Mouse (Mus musculus) 3T3-L1 (cell line): ENCODE data around the gene Mup19.
"Not testable (repeated sequence)": the region's sequence is repeated elsewhere in the genome, so short reads cannot be mapped to it uniquely, and the experiment has no call there.

ENCODE experiments used
- DNase-seq: peaks from one replicate; pipeline ENCODE4 v3.0.0-alpha.2; 2015; ENCODE audit warnings: low read depth, low spot score

Gene Mup19

GRCm38 (mm10) chr4:61782169-61782568 is at the start of gene Mup19:
Gene Mup19 (minus strand): TSS chr4:61782269.
- not testable (repeated sequence) for DNase-seq

DNA sequence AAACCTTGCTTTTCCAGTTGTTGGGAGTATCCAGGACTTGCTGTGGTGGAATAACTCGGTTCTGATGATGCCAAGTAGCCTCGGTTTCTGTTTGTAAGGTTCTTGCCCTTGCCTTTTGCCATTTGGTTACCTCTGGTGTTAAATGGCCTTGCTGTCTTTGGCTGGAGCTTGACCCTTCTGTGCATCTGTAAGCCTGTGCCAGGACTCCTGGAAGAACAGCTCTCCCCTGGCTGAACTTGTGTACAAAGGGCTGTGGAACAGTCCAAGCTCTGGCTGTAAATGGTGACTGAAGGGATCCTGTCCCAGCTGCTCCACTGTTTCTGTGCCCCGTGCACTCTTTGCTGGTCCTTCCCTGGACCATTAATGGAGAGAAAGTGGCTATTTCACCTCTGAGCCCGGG is 47.1 kb upstream of the Mup19 start:
- no peak for DNase-seq

- DNase-seq, result no peak
These were observed 41.1 kb upstream of the Mup19 start for GRCm38 (mm10) chr4:61823185-61823584.

GRCm38 (mm10) chr4:61822541-61822940 is 40.5 kb upstream of the Mup19 start:
- not testable (repeated sequence) for DNase-seq

DNA sequence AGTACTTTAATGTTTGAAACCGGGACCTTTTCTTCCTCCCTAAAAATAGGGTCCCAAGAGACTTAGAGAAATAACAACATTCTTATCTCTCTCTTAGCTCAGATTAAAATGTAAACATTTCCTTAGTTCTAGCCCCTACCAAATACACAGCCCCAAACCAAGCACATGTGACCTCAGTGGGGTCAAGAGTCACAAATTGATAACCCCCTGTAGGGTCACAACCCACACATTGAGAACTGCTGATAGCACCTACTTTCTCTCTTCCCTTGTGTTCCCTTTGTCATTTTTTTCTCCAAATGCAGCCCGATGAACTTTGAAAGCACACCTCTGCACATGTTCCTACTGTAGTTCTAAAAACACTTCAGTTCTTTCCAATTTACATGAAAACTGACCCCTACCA is 33.5 kb upstream of the Mup19 start:
- no peak for DNase-seq

DNA sequence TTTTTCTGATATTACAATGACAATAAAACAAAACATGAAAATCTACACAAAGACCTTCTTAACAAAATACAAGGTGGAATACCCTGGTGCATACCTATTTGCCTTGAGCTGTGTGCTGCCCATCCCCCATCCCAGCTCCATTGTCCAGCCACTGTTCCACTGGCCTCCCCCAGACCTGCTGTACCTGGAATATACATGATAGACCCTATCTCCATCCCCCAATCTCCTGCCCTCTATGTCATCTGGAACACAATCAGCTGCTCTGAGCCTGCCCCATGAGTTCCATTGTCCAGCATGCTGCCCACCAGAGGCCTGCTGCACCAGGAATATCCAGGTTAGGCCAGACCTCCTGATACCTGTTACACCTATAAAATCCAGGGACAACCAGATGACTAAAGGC is 31.4 kb upstream of the Mup19 start:
- no peak for DNase-seq

DNA sequence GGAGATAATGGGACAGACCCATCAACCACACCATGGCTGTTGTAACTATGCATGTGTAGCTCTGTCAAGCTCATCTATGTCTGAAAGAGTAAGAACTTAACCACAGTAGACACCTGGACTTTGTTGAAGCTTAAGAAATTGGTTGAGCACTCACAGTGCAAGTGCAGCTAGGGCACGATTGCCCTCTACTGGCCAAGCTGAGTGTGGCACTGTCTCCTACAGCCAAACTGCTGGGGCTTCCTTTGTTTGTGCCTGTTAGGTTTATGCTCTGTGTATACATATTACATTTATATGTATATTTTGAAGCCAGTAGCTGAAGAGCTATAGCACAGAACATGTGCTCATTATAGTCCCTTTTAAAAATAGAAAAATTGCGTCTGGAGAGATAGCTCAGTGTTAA is 29.1 kb upstream of the Mup19 start:
- peak; percentile 37 for DNase-seq

DNA sequence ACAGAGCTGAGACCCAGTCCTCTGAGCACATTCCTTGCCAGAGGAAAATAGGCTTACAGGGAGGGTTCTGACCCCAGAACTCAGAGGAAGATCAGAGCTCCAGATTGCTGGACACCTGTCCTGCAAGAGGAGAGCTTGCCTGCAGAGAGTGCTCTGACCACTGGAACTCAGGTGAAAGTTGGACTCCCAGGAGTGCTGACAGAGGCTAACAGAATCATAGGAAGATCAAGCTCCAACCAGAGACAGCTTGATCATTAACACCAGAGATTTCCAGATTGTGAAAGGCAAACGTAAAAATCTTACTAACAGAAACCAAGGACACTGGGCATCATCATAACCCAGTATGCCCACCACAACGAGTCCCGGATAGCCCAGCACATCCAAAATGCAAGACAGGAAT is 26.9 kb upstream of the Mup19 start:
- not testable (repeated sequence) for DNase-seq

DNA sequence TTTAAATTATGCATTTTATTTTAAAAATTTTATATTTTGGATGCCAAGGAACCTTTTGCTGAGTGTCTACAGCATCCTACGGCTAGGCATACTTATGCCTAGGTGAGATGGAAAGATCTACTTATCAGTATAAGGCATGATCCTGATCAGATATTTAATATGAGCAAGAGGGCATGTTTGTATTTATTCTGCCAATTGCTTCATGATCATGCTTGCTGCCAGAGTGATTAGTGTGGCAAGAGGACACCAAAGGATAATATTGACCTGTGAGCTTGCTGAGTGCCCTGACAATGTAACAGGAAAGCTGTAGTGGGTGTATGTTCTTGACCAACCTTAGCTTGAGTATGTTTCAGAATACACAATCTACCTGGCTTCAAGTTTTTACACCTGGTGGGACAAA is 7.6 kb upstream of the Mup19 start:
- not testable (repeated sequence) for DNase-seq

- not testable (repeated sequence) for DNase-seq
These were observed 2.2 kb upstream of the Mup19 start for GRCm38 (mm10) chr4:61784231-61784630.
